Mouse (Mus musculus) T-helper 1 cell (primary cell): ENCODE measurements at regions not wholly inside any gene's neighbourhood (a gene's known extent, or its start where the extent isn't known, plus 50 kb on each side); places are given as distances from the start of the nearest gene placed in this dataset.
"Not testable (repeated sequence)": the region's sequence is repeated elsewhere in the genome, so short reads cannot be mapped to it uniquely, and the experiment has no call there.

ENCODE experiments used
- in situ Hi-C: fragments of 300-600 bp; cut with MboI, MseI; formaldehyde crosslinking; loops from one replicate; pipeline ENCODE4 v1.15.1; 2025; ENCODE audit warnings: high pct_unique_total_duplicates

DNA sequence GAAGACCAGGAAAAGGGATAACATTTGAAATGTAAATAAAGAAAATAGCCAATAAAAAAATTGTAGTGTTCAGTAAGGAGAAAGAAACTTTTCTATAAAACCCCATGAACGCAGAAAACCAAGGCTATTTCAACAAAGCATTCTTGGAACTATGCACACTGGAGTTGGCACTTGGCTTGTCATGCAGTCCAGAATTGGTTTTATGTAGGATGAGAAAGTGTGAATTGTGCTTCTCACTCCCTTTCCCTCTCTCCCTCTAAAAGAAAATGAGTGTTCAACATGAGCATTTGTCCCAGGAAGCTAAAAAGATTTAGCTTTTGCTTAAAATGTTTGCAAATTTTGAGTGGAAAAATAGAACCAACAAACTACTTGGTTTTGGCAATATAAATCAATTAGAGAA lies 841.6 kb upstream of the Adam24 start:
- in situ Hi-C loops: loop anchor here (10.0 kb wide), 2 partner anchors 868 to 1498 kb away; no protein-coding TSS in a partner anchor

DNA sequence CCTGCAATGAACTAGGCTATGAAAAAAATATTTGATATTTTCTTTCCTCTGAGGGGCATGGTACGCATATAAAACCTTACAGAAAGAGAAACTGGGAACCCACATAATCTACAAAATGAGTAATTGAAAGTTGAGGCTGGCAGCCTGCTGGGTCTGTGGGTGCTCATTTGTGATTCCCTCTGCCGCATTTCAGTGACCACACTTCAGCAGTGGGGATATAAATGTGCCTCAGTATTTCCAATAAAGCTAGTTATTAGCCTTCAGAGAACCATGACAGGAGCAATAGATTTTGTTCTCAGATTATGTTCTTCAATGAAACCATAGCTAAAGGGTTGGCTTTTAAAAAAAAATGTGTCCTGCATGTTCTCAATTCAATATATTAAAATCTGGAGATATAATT lies 828.0 kb upstream of the Adam24 start:
- in situ Hi-C loops: no loop called here

DNA sequence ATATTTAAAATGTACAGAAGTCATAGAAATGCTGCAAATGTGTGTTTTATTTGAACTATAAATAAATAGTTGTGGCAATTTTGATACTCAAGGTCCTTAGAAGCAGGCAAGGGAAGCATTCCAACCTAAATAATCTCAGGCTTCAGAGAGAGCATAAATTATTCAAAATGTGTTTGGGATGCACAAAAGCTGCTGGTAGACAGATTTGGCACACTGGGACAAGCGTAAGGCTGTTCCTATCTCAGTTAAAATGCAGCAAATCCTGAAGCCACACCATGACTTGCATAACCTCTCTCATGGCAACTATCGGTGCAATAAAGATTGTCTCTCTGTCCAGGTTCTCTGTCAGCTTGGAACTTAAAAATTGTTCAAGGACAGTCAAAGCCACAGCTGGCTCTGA lies 812.3 kb upstream of the Adam24 start:
- in situ Hi-C loops: no loop called here

DNA sequence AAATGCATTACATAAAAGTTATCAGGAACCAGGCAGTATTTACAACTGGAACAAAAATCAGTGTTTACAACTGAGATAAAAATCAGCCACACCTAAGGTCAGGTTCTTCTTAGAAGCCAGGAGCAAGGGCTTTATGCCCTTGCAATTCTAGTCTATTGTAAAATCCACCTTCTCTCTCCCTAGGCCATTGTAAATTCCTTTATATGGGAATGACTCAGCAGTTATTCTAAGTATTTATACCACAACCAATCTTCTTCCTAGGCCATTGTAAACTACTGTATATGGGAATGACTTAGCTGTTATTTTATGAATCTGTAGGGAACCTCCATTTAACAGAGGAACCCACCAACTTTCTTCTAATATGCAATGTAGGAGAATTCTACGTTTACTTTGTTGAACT lies 772.6 kb upstream of the Adam24 start:
- in situ Hi-C loops: no loop called here

DNA sequence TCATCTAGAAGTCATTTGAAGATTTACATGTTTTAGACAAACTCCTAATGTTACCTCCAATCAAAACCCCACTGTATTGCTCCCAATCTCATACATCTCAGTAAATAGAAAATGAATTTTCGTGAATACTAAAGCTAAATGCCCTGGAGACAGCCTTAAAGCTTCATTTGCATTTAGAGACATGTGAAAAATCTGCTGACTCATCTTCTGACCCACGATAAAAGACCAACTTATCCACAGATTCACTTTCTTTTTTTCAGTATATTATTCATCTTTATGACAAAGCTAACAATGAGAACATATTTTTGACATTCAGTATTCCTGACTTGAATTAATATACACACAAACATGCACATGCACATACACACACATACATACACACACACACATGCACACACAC lies 762.0 kb upstream of the Adam24 start:
- in situ Hi-C loops: no loop called here

DNA sequence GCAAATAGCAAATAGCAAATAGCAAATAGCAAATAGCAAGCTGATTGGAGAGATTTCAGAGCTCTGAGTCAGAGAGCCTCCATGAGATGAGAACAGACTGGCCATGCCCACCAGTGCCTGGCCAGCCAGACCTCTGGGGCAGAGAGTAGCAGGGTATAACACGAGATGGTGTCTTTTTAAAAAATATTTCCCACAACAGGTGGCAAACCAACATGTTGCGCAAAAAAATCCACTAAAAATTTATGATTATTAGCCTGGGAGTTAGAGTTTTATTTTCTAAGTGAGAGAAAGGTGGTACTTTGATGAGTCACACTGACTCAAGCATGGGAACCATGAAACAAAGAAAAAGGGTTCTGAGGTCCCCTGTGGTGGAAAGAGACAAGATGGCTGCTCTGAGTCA lies 753.5 kb upstream of the Adam24 start:
- in situ Hi-C loops: no loop called here

DNA sequence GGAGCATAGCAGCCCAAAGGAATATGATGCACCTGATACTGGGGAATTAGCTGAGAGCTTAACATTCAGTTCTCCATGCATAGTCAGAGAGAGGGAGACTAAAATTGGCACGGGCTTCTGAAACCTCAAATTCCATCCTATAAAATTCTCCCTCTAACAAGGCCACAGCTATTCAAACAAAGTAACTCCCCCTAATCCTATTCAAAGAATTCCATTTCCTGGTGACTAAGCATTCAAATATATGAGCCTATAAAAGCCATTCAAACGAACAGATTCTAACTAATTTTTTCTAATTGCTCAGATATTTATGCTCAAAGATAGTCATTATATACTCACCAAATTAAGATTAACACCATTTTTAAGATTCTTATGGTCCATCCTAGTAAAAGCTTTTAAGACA lies 751.1 kb upstream of the Adam24 start:
- in situ Hi-C loops: no loop called here

DNA sequence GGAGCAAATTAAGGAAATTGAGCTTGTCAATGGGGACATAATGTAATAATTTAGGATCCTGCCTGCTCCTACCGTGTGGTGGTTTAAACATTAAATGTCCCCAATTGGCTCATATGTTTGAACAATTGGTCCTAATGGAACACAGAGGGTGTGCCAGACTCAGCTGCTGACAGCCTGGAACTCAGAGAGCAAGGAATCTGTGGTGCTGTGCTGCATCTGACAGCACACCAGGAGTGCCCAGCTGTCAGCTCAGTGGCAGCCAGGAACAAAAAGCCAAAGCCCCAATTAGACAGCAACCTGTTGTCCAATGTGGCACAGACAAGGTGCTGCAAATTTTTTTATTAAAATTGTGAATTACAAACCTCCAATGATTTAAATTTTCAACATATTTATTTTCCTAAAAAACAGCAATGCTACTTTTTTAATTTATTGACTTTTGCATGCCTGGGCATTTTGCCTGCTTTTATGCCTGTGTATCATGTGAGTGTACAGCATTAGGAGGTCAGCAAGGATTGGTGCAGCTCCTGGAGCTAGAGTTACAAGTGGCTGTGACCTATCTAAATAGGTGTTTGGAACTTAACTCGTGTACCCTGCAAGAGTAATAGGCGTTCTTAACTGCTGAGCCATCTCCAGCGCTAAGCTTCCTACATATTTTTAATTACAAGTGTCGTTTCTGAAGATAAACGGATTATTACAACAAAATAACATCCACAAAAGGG lies 724.5 kb upstream of the Adam24 start:
- in situ Hi-C loops: loop anchor here (10.0 kb wide), 1 partner anchor 206 kb away; no protein-coding TSS in a partner anchor

DNA sequence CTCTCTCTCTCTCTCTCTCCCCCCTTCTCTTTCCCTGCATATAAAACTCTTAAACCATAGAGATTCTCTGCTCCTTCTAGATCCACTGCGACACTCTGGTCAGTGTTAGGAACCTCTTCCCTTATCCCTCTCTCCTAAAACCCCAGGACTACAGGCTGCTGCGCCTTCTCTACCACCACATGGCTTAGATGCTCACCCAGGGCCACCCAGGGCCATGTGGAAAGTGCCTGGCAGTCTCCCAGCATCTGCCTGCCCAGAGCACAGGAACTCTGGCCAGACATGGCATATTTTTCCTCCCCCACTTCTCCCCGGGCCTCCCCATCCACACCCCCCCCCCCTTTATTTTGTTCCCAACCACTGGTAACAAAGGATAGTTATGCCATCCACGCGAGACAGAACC lies 720.4 kb upstream of the Adam24 start:
- in situ Hi-C loops: loop anchor here (10.0 kb wide), 1 partner anchor 210 kb away; no protein-coding TSS in a partner anchor

DNA sequence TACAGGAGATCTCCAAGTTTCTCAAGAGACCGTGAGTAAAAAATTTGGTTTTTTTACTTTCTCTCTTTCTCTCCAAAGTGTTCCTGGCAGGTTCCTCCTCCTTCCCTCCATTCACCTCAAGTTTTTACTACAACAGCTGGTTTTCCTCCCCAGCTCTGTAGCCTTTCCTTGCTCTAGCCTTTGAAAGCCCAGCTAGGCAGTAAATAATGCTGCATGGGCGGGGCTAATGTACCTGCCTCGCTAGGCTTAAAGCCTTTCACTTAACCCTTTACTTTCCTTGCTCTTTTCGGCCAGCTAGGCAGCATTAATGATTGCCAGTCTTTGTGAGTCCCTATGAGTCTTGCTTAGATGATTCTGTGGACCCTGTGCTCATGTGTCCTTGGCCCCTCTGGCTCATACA lies 720.0 kb upstream of the Adam24 start:
- in situ Hi-C loops: loop anchor here (10.0 kb wide), 1 partner anchor 210 kb away; no protein-coding TSS in a partner anchor

DNA sequence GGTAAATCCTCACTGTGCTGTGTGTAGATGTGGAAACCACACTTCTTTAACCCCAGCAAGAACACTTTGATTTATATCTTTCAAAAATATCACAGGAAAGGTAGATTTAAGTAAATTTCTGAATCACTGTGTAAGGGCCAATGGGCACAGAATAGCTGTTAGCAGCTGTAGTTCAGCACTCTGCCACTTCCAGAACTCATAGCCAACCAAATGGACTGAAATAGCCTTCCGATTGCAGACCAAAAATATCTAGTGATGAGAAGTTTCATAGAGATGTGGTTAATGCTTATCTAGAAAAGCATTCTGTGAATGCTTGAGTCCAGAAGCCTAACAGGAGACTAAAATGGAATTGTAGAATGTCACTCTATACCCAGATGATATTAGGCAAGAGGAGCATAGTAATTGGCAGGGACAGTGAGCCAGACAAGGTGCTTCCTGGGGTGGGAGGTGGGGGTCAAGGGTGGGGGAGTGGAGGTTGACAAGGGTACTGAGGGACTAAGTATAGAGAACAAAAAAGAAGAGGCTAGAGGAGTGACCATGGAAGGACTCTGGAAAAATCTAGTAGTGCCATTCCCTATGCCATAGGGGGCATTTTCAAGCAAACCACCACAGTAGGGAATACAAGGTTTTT lies 669.6 kb upstream of the Adam24 start:
- in situ Hi-C loops: no loop called here

DNA sequence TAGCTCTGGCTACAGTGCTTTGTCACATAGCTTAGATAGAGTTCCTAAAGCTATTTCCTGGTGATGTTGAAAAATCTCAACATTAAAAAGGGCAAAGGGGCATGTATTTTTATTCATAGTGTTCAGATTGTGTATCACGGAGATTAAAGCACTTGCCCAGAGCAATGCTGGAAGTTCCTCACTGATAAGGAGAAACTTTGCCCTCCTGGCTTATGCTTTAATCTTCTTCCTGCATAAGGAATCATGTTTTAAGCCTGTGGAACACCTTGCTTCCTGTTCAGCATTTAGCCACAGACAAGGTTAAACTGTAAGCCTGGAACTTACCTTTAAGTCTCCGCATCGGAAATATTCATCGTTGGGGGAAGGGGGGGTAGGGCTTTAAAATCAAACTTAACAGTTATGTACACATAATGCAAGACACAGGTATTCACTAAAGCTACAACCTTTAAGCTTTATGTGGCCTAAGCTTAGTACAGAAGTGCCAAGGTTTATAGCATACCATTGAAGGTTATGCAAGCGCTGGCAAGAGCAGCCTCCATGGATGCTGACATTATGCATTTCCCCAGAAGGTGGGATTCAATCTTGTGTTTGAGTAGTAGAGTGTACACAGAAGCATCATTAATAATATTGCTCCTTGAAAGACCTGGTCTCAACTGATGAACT lies 655.5 kb upstream of the Adam24 start:
- in situ Hi-C loops: no loop called here

DNA sequence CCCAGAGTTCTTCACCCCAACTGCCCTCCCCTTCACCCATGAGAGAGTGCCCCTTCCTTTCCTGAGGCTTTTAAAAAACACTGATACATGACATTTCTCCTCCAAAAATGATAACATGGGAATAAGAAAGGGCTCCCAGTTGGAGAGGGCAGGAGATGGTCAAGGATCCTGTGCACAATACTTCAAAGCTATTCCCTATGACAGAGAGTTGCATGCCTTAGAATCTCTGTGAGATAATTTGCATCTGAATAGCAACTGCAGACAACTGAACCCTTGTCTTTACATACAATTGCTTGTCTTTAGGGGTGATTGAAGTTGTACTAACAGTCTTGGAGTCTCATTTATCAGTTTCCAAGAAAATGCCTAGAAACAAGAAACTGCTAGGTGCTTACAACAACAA lies 610.7 kb upstream of the Adam24 start:
- in situ Hi-C loops: no loop called here

DNA sequence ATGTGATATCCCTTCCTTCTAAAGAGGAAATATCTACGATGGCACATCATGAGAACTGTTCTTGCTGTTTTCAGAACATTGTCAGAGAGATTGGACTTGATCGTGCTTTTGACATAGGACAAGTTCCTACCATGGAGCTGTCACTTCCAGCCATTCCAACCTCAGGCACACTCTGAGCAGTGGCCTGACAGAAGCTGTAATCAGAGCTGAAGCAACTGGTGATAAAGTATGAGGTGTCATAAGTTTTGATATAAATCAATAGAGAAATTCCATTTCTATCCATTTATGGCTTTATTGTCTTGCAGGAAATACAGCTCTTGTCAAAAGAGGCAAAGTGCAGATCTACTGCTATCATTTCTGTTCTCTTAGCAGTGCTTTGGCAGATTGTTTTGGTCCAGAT lies 603.7 kb upstream of the Adam24 start:
- in situ Hi-C loops: no loop called here

DNA sequence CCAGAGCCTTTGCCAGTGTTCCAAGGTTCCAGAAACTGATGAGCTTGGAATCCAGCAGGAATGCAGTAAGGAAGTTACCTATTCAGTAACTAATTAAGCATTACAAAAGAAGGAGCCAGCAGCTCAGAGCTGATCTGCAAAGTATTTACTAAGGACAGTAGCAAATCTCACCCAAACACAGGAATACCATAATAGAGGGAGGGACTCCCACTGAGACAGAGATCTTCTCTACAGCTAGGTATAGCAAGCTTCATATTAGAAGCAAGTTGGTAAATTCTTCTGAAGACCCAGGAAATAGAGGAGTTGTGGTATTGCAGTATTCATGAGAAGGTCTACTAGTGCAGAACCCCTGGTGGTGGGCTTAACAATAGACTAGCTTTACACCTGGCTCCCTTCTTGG lies 593.9 kb upstream of the Adam24 start:
- in situ Hi-C loops: not testable (repeated sequence)

DNA sequence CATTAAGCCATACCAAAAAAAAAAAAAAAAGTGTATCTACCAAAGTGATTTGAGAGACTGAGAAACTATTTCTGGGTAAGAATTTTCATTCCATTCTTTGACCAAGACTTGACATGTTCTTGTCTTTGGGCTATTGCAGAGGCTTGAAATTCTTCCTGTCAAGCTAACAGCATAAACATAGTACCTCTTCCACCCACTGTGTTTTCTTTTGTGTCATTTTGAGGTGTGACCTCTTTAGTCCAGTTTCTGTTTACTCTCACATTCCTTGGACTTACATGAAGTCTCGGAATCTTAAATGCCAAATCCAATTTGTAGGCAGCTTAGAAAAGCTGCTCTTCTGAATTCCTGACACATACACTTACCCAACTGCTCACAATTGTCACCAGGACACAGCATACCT lies 590.7 kb upstream of the Adam24 start:
- in situ Hi-C loops: no loop called here

DNA sequence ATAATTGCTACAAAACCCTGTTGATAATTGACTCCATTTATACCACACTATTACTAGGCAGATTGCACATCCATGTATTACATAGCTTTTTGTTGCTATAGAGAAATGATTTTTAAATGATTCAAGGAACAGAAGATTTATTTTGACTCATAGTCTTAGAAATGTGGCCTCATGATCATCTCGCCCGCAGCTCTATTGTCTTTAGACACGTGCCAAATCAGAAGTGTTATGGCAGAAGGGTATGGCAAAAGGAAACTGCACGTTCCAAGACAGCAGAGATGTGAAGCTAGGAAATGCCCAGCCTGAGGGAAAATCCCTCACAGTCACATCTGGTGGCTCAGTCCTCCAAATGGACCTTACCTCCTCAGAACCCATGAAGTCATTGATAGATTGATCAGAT lies 585.5 kb upstream of the Adam24 start:
- in situ Hi-C loops: no loop called here

DNA sequence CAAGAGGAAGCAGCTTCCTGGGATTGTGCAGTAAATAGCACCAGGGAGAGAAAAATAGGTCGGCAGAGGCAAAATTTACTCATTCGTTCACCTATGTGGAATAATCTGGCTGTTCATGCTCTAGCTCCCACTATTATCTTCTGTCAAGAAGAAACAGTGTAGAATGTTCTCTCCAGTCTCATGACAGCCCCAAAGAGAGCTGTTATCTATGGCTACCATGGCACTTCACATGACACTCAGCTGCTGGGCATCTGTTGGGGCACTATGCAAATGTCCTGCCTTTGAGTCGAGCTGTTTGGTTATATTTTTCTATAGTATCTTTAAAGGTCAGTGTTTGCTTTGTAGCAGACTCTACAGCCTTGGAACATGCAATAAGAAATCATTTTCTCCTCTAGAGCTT lies 550.5 kb upstream of the Adam24 start:
- in situ Hi-C loops: no loop called here

DNA sequence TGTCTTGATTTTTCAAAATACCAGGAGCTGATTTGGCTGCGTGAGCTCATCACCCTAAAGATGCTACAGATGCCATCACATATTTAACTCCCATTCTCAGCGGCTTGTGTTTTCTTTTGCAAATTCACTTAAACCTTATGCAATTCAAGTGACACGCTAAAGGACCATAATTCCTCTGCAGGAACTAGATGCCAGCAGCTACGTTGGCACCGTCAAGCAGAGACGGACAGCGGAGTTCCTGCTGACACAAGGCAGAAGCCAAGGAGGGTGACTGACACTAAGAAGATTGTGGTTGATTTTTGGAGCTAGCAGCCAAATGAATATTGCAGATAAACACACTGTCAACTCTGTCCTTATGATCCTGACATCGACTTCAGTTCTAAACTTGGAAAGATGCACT lies 547.7 kb upstream of the Adam24 start:
- in situ Hi-C loops: no loop called here

DNA sequence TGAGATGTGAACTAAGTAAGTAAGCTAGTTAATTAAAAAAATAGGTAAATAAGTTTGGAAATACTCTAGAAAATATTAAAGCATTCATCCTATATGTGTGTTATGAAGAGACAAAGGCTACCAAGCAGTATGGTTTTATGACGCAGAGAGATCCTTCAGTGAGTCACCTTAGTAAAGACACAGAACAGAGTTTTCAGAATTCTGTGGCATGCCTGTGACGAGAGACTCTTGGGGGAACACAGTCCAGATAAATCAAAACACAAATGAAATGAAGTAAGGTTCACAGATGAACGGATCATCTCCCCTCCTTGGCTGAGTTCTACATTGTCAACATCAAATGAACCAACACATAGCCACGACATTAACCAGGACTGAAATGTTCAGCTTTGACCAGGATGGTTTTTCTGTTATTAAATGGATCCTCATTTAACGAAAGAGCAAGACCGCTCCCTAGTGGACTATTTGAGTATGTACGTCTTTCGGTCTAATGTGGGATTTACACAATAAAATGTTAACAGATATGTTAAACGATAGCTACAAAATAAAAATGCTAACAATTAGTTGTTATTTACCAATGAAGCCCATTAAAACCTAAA lies 542.1 kb upstream of the Adam24 start:
- in situ Hi-C loops: no loop called here

DNA sequence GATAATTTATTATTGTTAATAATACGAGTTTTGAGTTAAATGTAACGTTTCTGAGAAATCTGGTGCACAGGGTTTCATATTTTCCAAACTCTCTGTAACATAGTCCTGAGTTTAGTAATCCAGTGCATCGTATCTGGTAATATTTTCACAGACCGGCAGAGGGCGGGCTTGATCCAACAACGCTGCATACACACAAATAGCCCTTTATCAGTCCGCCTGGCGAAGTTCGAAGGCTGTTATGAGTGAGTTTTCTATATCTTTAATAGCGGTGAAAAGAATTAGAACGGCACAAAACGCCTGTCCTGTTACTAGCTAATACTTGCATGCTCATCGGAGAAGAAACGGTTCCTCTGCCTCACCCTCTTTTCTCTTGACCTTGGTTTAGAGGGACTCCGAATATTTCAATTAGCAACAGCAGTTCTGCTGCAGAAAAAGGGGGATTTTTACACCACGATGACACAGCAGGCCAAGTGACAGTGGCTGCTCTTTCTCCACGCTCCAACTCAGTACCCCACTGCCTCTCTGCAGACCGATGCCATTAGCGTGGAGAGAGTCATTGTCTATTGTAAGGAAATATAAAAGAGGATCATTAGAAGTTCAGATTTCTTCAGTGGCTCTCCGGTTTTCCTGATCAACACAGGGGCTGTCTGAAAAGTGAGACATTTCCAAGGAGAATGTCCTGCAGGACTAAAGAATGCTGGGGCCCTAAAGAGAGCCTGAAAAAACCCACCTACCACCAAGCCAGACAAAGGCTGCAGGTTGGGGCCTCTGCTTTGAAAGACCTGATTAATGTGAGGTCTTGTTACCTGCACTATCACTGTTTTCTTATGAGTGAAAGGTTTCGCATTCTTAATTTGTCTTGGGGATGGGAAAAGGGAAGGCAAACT lies 523.7 kb upstream of the Adam24 start:
- in situ Hi-C loops: loop anchor here (5.0 kb wide), 1 partner anchor 266 kb away; no protein-coding TSS in a partner anchor
